Mouse (Mus musculus): ENCODE data around the gene Cuzd1.

GRCm38 (mm10) chr7:131329416-131329815 lies 7.3 kb upstream of the Cuzd1 start, which contains the start of gene Fam24b:
- TF ChIP-seq CTCF (IDR thresholded peaks at IDR 0.05; ENCODE audit: borderline replicate concordance, control insufficient read depth, extremely low read depth, insufficient read depth, low read length, poor library complexity), result no peak
- TF ChIP-seq POLR2A (IDR thresholded peaks at IDR 0.05; ENCODE audit: control insufficient read depth, extremely low read depth, insufficient read depth, low read length, poor library complexity), result no peak

Data from thymus, adult 2 months (tissue).